ENCODE assay signal across 7 mouse cellular contexts in genomic region chr2:127559070-127559966, GRCm38 (mm10). TPM values are rescaled to one million over a fixed set of nuclear protein-coding genes. Genes with fewer than 3 reads are reported as not detected.
A peak's percentile ranks its signal among the peaks of the same experiment; 100 is the strongest.
DNase-seq lines count a peak whose midpoint lies in the region; ATAC-seq lines count a peak whose summit lies in the region.

No protein-coding gene starts in this region.

- peak overlapping the region; percentile 53 for H3K4me2 ChIP-seq in midbrain, embryonic 13.5 days (replicated peaks)

- H3K9ac ChIP-seq in midbrain, embryonic 13.5 days (replicated peaks), result peak overlapping the region; percentile 29; the same call in 1 of the 2 replicates

- no peaks in the 10 kb centered on the region for H3K4me1 ChIP-seq in limb, embryonic 10.5 days
- peaks cover 8% of the 10 kb centered on the region; the same call in 1 of the 2 replicates for H3K4me1 ChIP-seq in midbrain, embryonic 13.5 days (replicated peaks)

- H3K4me3 ChIP-seq in limb, embryonic 10.5 days, result peak overlapping the region; percentile 44
- peak overlapping the region; percentile 35 for H3K4me3 ChIP-seq in midbrain, embryonic 13.5 days (replicated peaks)

- peak; percentile 88 for DNase-seq in adrenal gland, postnatal 10 days
- DNase-seq in embryo, embryonic 11.5 days (ENCODE audit: low read depth, low spot score), result peak; percentile 85
- DNase-seq in kidney, adult 11 months, result peak; percentile 69
- peak; percentile 89 for DNase-seq in limb, embryonic 10.5 days (ENCODE audit: low spot score)
- DNase-seq in spleen, adult 12 weeks (ENCODE audit: low spot score), result peak; percentile 9

- WGBS in limb, embryonic 10.5 days, result 21% methylated on average over 18 of the region's 18 CpGs
- WGBS in midbrain, embryonic 13.5 days, result 12% methylated on average over 18 of the region's 18 CpGs

- ATAC-seq in granulocyte monocyte progenitor cell, adult 5-6 weeks (replicated peaks; ENCODE audit: poor library complexity, severe bottlenecking), result peak; percentile 100
- peak; percentile 99 for ATAC-seq in midbrain, embryonic 13.5 days

- peak overlapping the region; percentile 57; the same call in 1 of the 2 replicates for H3K27ac ChIP-seq in limb, embryonic 10.5 days
- no peak overlapping the region; the same call in 1 of the 2 replicates for H3K27ac ChIP-seq in midbrain, embryonic 13.5 days

- peaks cover 5% of the 10 kb centered on the region; the same call in 1 of the 2 replicates for H3K27me3 ChIP-seq in limb, embryonic 10.5 days (ENCODE audit: low read depth, poor library complexity, severe bottlenecking)
- peaks cover 10% of the 10 kb centered on the region for H3K27me3 ChIP-seq in midbrain, embryonic 13.5 days

- H3K9me3 ChIP-seq in limb, embryonic 10.5 days (replicated peaks), result no peaks in the 10 kb centered on the region
- H3K9me3 ChIP-seq in midbrain, embryonic 13.5 days, result no peaks in the 10 kb centered on the region

- no peaks in the 10 kb centered on the region for H3K36me3 ChIP-seq in limb, embryonic 10.5 days
- no peaks in the 10 kb centered on the region for H3K36me3 ChIP-seq in midbrain, embryonic 13.5 days

RNA-seq across cellular contexts. Expression of gene Prom2, which starts 18.1 kb away (rescaled TPM):
- under 1 TPM; 0.09 to 0.12 TPM for total RNA-seq in adrenal gland, postnatal 10 days (2021)
- total RNA-seq in granulocyte monocyte progenitor cell, adult 5-6 weeks (2014; fragmentation: Nextera tagmentation), result not detected in 2 replicates
- not detected in 2 replicates for total RNA-seq in granulocyte monocyte progenitor cell, adult 5-6 weeks (2017)
- 2.3 and 2.6 TPM in 2 replicates for polyA plus RNA-seq in limb, embryonic 10.5 days (2016; fragmentation: Nextera tagmentation; extraction: Ambion mirVana)
- not detected in 2 replicates for polyA plus RNA-seq in midbrain, embryonic 13.5 days (2015; fragmentation: Nextera tagmentation; extraction: Ambion mirVana)

RNA-seq across cellular contexts. Expression of gene Zfp661, which starts 27.6 kb away (rescaled TPM):
- total RNA-seq in adrenal gland, postnatal 10 days (2021), result 1 to 10 TPM; 3.0 to 4.3 TPM
- total RNA-seq in granulocyte monocyte progenitor cell, adult 5-6 weeks (2014; fragmentation: Nextera tagmentation), result 4.0 and 5.8 TPM in 2 replicates
- total RNA-seq in granulocyte monocyte progenitor cell, adult 5-6 weeks (2017), result 4.4 and 5.2 TPM in 2 replicates
- polyA plus RNA-seq in limb, embryonic 10.5 days (2016; fragmentation: Nextera tagmentation; extraction: Ambion mirVana), result 5.9 and 6.9 TPM in 2 replicates
- 7.9 and 9.8 TPM in 2 replicates for polyA plus RNA-seq in midbrain, embryonic 13.5 days (2015; fragmentation: Nextera tagmentation; extraction: Ambion mirVana)

RNA-seq across cellular contexts. Expression of gene Mrps5, which starts 27.7 kb away (rescaled TPM):
- total RNA-seq in adrenal gland, postnatal 10 days (2021), result 100 to 1,000 TPM; 137 to 159 TPM
- total RNA-seq in granulocyte monocyte progenitor cell, adult 5-6 weeks (2014; fragmentation: Nextera tagmentation), result 45.4 and 54.2 TPM in 2 replicates
- 137 and 187 TPM in 2 replicates for total RNA-seq in granulocyte monocyte progenitor cell, adult 5-6 weeks (2017)
- 171 and 176 TPM in 2 replicates for polyA plus RNA-seq in limb, embryonic 10.5 days (2016; fragmentation: Nextera tagmentation; extraction: Ambion mirVana)
- polyA plus RNA-seq in midbrain, embryonic 13.5 days (2015; fragmentation: Nextera tagmentation; extraction: Ambion mirVana), result 156 and 172 TPM in 2 replicates

RNA-seq across cellular contexts. Expression of gene Kcnip3, which starts 37.4 kb away (rescaled TPM):
- total RNA-seq in adrenal gland, postnatal 10 days (2021), result 1 to 10 TPM; 3.5 to 4.3 TPM
- 37.4 and 50.0 TPM in 2 replicates for total RNA-seq in granulocyte monocyte progenitor cell, adult 5-6 weeks (2014; fragmentation: Nextera tagmentation)
- 19.5 and 23.4 TPM in 2 replicates for total RNA-seq in granulocyte monocyte progenitor cell, adult 5-6 weeks (2017)
- 2.1 and 2.2 TPM in 2 replicates for polyA plus RNA-seq in limb, embryonic 10.5 days (2016; fragmentation: Nextera tagmentation; extraction: Ambion mirVana)
- polyA plus RNA-seq in midbrain, embryonic 13.5 days (2015; fragmentation: Nextera tagmentation; extraction: Ambion mirVana), result 4.5 and 5.5 TPM in 2 replicates

Comparison
In these comparisons a context has a peak if more than half of its experiments do, and no peak if none do; other contexts are left out.
1. DNase-seq: peak in every context shown above with its lines; median percentile 89 in limb, embryonic 10.5 days; 88 in adrenal gland, postnatal 10 days; 85 in embryo, embryonic 11.5 days; 69 in kidney, adult 11 months; 9 in spleen, adult 12 weeks.